Mouse (Mus musculus): Measurements from ENCODE around the gene Mctp1.

DNA sequence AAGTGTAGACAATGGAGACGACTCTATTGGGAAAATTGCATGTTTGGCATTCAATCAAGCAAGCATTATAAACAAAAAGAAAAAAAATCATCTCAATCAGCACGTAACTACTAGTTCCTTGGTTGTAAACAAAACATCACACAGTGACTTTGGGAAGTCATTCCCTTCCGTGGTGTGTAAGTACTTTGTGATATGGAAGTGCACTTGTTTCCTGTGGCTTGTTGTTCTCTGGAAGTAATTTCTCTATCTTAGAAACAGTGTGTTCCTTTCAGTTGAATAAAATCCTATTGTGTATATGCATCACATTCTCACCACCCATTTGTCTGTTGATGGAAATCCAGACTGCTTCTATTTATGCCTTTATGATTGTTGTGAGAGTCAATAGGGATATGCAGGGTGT lies 201.1 kb downstream of the Mctp1 start:
- no peak for TF ChIP-seq POLR2A (IDR thresholded peaks at IDR 0.05; ENCODE audit: low read depth, low read length)
- no peak for TF ChIP-seq CTCF (IDR thresholded peaks at IDR 0.05; ENCODE audit: borderline replicate concordance, insufficient read depth, low read length)
